Mouse (Mus musculus) midbrain, embryonic 14.5 days (tissue): Measurements from ENCODE around the gene Tns3. TPM values are rescaled to one million over a fixed set of nuclear protein-coding genes. Genes with fewer than 3 reads are reported as not detected.

Experiments
- ATAC-seq: fragments of 200-750 bp; cut with Nextera tagmentation; 2 replicates; pipeline ENCODE4 v1.8.0; 2017; ENCODE audit warnings: moderate number of reproducible peaks, moderate library complexity; ENCODE audit not compliant: low FRiP score, low TSS enrichment
- DNase-seq: peaks from one replicate; pipeline ENCODE4 v3.0.0-alpha.2; 2015
- H3K27ac ChIP-seq: fragments of 300-500 bp; sonication (generic); replicated peaks from 2 replicates; pipeline ENCODE4 v1.5.1; 2014; ENCODE audit warnings: mild to moderate bottlenecking, low read depth, low read length, moderate library complexity
- H3K27me3 ChIP-seq: fragments of 300-500 bp; sonication (generic); 2 replicates; pipeline ENCODE4 v1.6.1; 2014; ENCODE audit warnings: low read length, control low read depth, mixed read lengths; ENCODE audit not compliant: control insufficient read depth, insufficient read depth
- H3K36me3 ChIP-seq: fragments of 300-500 bp; sonication (generic); 2 replicates; pipeline ENCODE4 v1.6.1; 2014; ENCODE audit warnings: low read length, control low read depth; ENCODE audit not compliant: control insufficient read depth, insufficient read depth
- H3K4me1 ChIP-seq: fragments of 300-500 bp; sonication (generic); 2 replicates; pipeline ENCODE4 v1.6.1; 2014; ENCODE audit warnings: mild to moderate bottlenecking, antibody characterized with exemption, low read length, control low read depth; ENCODE audit not compliant: control insufficient read depth, insufficient read depth
- H3K4me2 ChIP-seq: fragments of 300-500 bp; sonication (generic); 2 replicates; pipeline ENCODE4 v1.6.1; 2014; ENCODE audit warnings: mild to moderate bottlenecking, low read length, moderate library complexity
- H3K4me3 ChIP-seq: fragments of 300-500 bp; sonication (generic); replicated peaks from 2 replicates; pipeline ENCODE4 v1.5.1; 2014; ENCODE audit warnings: low read depth, low read length
- H3K9ac ChIP-seq: fragments of 300-500 bp; sonication (generic); replicated peaks from 2 replicates; pipeline ENCODE4 v1.6.1; 2014; ENCODE audit warnings: mild to moderate bottlenecking, low read length, moderate library complexity
- H3K9me3 ChIP-seq: fragments of 300-500 bp; sonication (generic); 2 replicates; pipeline ENCODE4 v1.6.1; 2016; ENCODE audit warnings: low read length, control low read depth, mixed read lengths; ENCODE audit not compliant: control insufficient read depth
- WGBS: fragments of 180-500 bp; shearing (Covaris S2); extraction: QIAGEN DNeasy Blood & Tissue Kit; methylation state at CpG from one replicate; pipeline ENCODE4 v1.1.7; 2014; 5-methylcytosine and 5-hydroxymethylcytosine counted together
- polyA plus RNA-seq: library from polyadenylated mRNA; unstranded; fragments of >200 nt; fragmentation: Nextera tagmentation; extraction: Ambion mirVana; gene quantifications from 2 replicates; pipeline ENCODE4 v1.2.1, GENCODE M21; 2014

Gene Tns3
- polyA plus RNA-seq, 1 experiment from 2014 or later, result 4.4 TPM

- no peaks in the 10 kb centered on the region for H3K27me3 ChIP-seq
- WGBS, result 83% methylated on average over 5 of the region's 5 CpGs
- no peak for ATAC-seq
- no peak overlapping the region for H3K4me3 ChIP-seq
- no peak overlapping the region for H3K27ac ChIP-seq
- H3K9ac ChIP-seq, result no peak overlapping the region
- DNase-seq, result no peak
- no peaks in the 10 kb centered on the region for H3K4me1 ChIP-seq
- H3K36me3 ChIP-seq, result no peaks in the 10 kb centered on the region
- H3K9me3 ChIP-seq, result no peaks in the 10 kb centered on the region
- no peak overlapping the region for H3K4me2 ChIP-seq
Observed at GRCm38 (mm10) chr11:8632163-8632562, 32.2 kb downstream of the Tns3 start.

GRCm38 (mm10) chr11:8629862-8630390 lies 34.4 kb downstream of the Tns3 start:
- Histone ChIP-seq H3K27ac (no peak overlapping the region), H3K4me2 (no peak overlapping the region), H3K36me3 (no peaks in the 10 kb centered on the region), H3K9ac (no peak overlapping the region), H3K4me1 (no peaks in the 10 kb centered on the region), H3K4me3 (no peak overlapping the region), H3K9me3 (no peaks in the 10 kb centered on the region), H3K27me3 (0 out of 2 replicates have a peak, but pooled peaks cover 4% of the 10 kb centered on the region)
- 81% methylated on average over 8 of the region's 8 CpGs for WGBS
- ATAC-seq (no peak), DNase-seq (no peak)

GRCm38 (mm10) chr11:8629326-8629725 lies 35.0 kb downstream of the Tns3 start:
- Histone ChIP-seq H3K4me2 (no peak overlapping the region), H3K4me3 (no peak overlapping the region), H3K36me3 (no peaks in the 10 kb centered on the region), H3K27ac (no peak overlapping the region), H3K27me3 (0 out of 2 replicates have a peak, but pooled peaks cover 4% of the 10 kb centered on the region), H3K9me3 (no peaks in the 10 kb centered on the region), H3K9ac (no peak overlapping the region), H3K4me1 (no peaks in the 10 kb centered on the region)
- ATAC-seq (no peak), DNase-seq (no peak)
- WGBS, result 94% methylated on average over 5 of the region's 5 CpGs

GRCm38 (mm10) chr11:8628846-8629253 lies 35.5 kb downstream of the Tns3 start:
- H3K27ac ChIP-seq, result no peak overlapping the region
- no peak for DNase-seq
- H3K4me2 ChIP-seq, result no peak overlapping the region
- no peak for ATAC-seq
- H3K27me3 ChIP-seq, result 0 out of 2 replicates have a peak, but pooled peaks cover 4% of the 10 kb centered on the region
- H3K9ac ChIP-seq, result no peak overlapping the region
- H3K4me1 ChIP-seq, result no peaks in the 10 kb centered on the region
- no peaks in the 10 kb centered on the region for H3K9me3 ChIP-seq
- no peaks in the 10 kb centered on the region for H3K36me3 ChIP-seq
- 77% methylated on average over 10 of the region's 10 CpGs for WGBS
- H3K4me3 ChIP-seq, result no peak overlapping the region

- Histone ChIP-seq H3K9me3 (no peaks in the 10 kb centered on the region), H3K9ac (no peak overlapping the region), H3K4me2 (no peak overlapping the region), H3K27ac (no peak overlapping the region), H3K4me3 (no peak overlapping the region), H3K36me3 (no peaks in the 10 kb centered on the region), H3K27me3 (0 out of 2 replicates have a peak, but pooled peaks cover 9% of the 10 kb centered on the region), H3K4me1 (0 out of 2 replicates have a peak, but pooled peaks cover 4% of the 10 kb centered on the region)
- WGBS, result 91% methylated on average over 6 of the region's 6 CpGs
- no peak for DNase-seq
- ATAC-seq, result no peak
Observed at GRCm38 (mm10) chr11:8627156-8627555, 37.2 kb downstream of the Tns3 start.

GRCm38 (mm10) chr11:8626715-8627114 lies 37.6 kb downstream of the Tns3 start:
- Histone ChIP-seq H3K36me3 (no peaks in the 10 kb centered on the region), H3K9ac (no peak overlapping the region), H3K27ac (no peak overlapping the region), H3K27me3 (0 out of 2 replicates have a peak, but pooled peaks cover 9% of the 10 kb centered on the region), H3K4me1 (0 out of 2 replicates have a peak, but pooled peaks cover 4% of the 10 kb centered on the region), H3K9me3 (no peaks in the 10 kb centered on the region), H3K4me2 (no peak overlapping the region), H3K4me3 (no peak overlapping the region)
- ATAC-seq (no peak), DNase-seq (no peak)
- 88% methylated on average over 6 of the region's 6 CpGs for WGBS

GRCm38 (mm10) chr11:8625915-8626604 lies 38.3 kb downstream of the Tns3 start:
- 0 out of 2 replicates have a peak, but pooled peaks cover 9% of the 10 kb centered on the region for H3K27me3 ChIP-seq
- 0 out of 2 replicates have a peak, but pooled peaks cover 4% of the 10 kb centered on the region for H3K4me1 ChIP-seq
- DNase-seq (no peak), ATAC-seq (no peak)
- WGBS, result 83% methylated on average over 10 of the region's 10 CpGs
- no peaks in the 10 kb centered on the region for H3K9me3 ChIP-seq
- no peak overlapping the region for H3K4me2 ChIP-seq
- H3K36me3 ChIP-seq, result no peaks in the 10 kb centered on the region
- no peak overlapping the region for H3K9ac ChIP-seq
- H3K4me3 ChIP-seq, result no peak overlapping the region
- no peak overlapping the region for H3K27ac ChIP-seq

GRCm38 (mm10) chr11:8625451-8625850 lies 38.9 kb downstream of the Tns3 start:
- Histone ChIP-seq H3K4me1 (0 out of 2 replicates have a peak, but pooled peaks cover 4% of the 10 kb centered on the region), H3K27me3 (0 out of 2 replicates have a peak, but pooled peaks cover 9% of the 10 kb centered on the region), H3K27ac (no peak overlapping the region), H3K9ac (no peak overlapping the region), H3K4me3 (no peak overlapping the region), H3K4me2 (no peak overlapping the region), H3K36me3 (no peaks in the 10 kb centered on the region), H3K9me3 (no peaks in the 10 kb centered on the region)
- 70% methylated on average over 6 of the region's 6 CpGs for WGBS
- DNase-seq (peak; percentile 36), ATAC-seq (no peak)
